In the genomic region with DNA sequence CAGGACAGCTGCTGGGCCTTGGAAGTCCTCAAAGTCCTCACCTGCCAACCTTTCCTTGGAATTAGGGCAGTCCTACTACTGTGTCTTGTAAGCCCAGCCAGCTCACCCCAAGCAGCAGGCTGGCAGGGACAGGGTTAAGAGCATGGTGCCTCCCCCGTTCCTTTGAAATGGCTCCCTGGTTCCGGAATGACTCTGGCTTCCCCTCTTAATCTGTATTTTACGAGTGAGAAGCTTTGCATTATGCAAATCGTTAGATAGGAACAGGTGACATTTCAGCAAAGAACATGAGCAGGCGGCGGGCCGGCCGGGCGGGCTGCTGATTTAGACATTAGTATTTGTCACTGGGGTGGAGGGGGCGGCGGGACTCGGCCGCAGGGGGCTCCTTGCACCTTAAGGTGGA, we compare ENCODE assay signal across 9 mouse cellular contexts.
DNase-seq lines count a peak whose midpoint lies in the region; ATAC-seq and TF ChIP-seq lines count a peak whose summit lies in the region.
"Had no signal": no experiment of that assay in that cellular context is flagged by ENCODE, and none has a peak within 500 bp of the region (broad histone marks: within the 10 kb centered on the region; RNA-seq: fewer than 3 reads in every experiment).

No protein-coding gene starts in this region.

- intact Hi-C loops in gastrocnemius, postnatal 14 days (cut with DNase I; ENCODE audit: low total_unique reads), result no loop called here

- no peak overlapping the region for H3K27ac ChIP-seq in heart, postnatal 0 days (ENCODE audit: low read depth)
- no peak overlapping the region for H3K27ac ChIP-seq in forebrain, embryonic 16.5 days (ENCODE audit: low read length)
- no peak overlapping the region for H3K27ac ChIP-seq in midbrain, embryonic 13.5 days
- H3K27ac ChIP-seq in kidney, adult 2 months (ENCODE audit: insufficient read depth, low read depth, low read length), result no peak overlapping the region

- WGBS in heart, postnatal 0 days, result 20% methylated on average over 13 of the region's 13 CpGs
- WGBS in forebrain, embryonic 16.5 days, result under 1% methylated on average over 13 of the region's 13 CpGs
- WGBS in midbrain, embryonic 13.5 days, result 1% methylated on average over 13 of the region's 13 CpGs
- WGBS in kidney, adult 2 months, result 17% methylated on average over 13 of the region's 13 CpGs

- ATAC-seq in heart, postnatal 0 days (ENCODE audit: insufficient read depth, low read depth), result no peak
- peak; percentile 68 for ATAC-seq in CD4-positive, CD25-positive, alpha-beta regulatory T cell, adult 4 months
- ATAC-seq in forebrain, embryonic 16.5 days, result 0 out of 2 replicates have a peak, but pooled peaks have one; percentile 49
- ATAC-seq in midbrain, embryonic 13.5 days, result 0 out of 2 replicates have a peak, but pooled peaks have one; percentile 24
- no peak for ATAC-seq in cerebellum, adult (ENCODE audit: insufficient number of reproducible peaks, low FRiP score, low TSS enrichment)
- ATAC-seq: Patski had no signal

- TF ChIP-seq CTCF in heart, postnatal 0 days (IDR thresholded peaks at IDR 0.05; ENCODE audit: low read depth), result no peak
- TF ChIP-seq CTCF in kidney, adult 2 months (conservative IDR thresholded peaks at IDR 0.05; ENCODE audit: insufficient read depth, insufficient read length, low read depth, low read length), result no peak

- peaks cover 35% of the 10 kb centered on the region for H3K27me3 ChIP-seq in heart, postnatal 0 days (ENCODE audit: control insufficient read depth, insufficient read depth, low read length)
- H3K27me3 ChIP-seq in forebrain, embryonic 16.5 days (replicated peaks; ENCODE audit: control insufficient read depth, insufficient read depth, low read length), result peaks cover 70% of the 10 kb centered on the region
- H3K27me3 ChIP-seq in midbrain, embryonic 13.5 days, result peaks cover 81% of the 10 kb centered on the region
- H3K27me3 ChIP-seq in kidney, adult 2 months (replicated peaks; ENCODE audit: control insufficient read depth, insufficient read depth, low read length), result no peaks in the 10 kb centered on the region

- H3K4me3 ChIP-seq in heart, postnatal 0 days (ENCODE audit: low read depth, low read length), result no peak overlapping the region
- H3K4me3 ChIP-seq in forebrain, embryonic 16.5 days (replicated peaks; ENCODE audit: low read length), result peak overlapping the region; percentile 24
- peak overlapping the region; percentile 7 for H3K4me3 ChIP-seq in midbrain, embryonic 13.5 days (replicated peaks)
- H3K4me3 ChIP-seq in kidney, adult 2 months (ENCODE audit: insufficient read depth, low read depth, low read length), result no peak overlapping the region

- 0 out of 2 replicates have a peak overlapping the region, but pooled peaks have one; percentile 19 for H3K4me2 ChIP-seq in heart, postnatal 0 days (ENCODE audit: low read depth, low read length)
- H3K4me2 ChIP-seq in forebrain, embryonic 16.5 days (ENCODE audit: low read length), result peak overlapping the region; percentile 39
- H3K4me2 ChIP-seq in midbrain, embryonic 13.5 days (replicated peaks), result peak overlapping the region; percentile 41

- no peak for TF ChIP-seq EP300 in heart, postnatal 0 days (IDR thresholded peaks at IDR 0.05; ENCODE audit: low read depth)

- no peaks in the 10 kb centered on the region for H3K9me3 ChIP-seq in heart, postnatal 0 days (replicated peaks; ENCODE audit: control insufficient read depth, low read length)
- no peaks in the 10 kb centered on the region for H3K9me3 ChIP-seq in forebrain, embryonic 16.5 days (ENCODE audit: control insufficient read depth, low read length)
- H3K9me3 ChIP-seq in midbrain, embryonic 13.5 days, result no peaks in the 10 kb centered on the region

- H3K9ac ChIP-seq in heart, postnatal 0 days (replicated peaks; ENCODE audit: low read depth, low read length), result no peak overlapping the region
- peak overlapping the region; percentile 12; the same call in 1 of the 2 replicates for H3K9ac ChIP-seq in forebrain, embryonic 16.5 days (replicated peaks; ENCODE audit: low read depth, low read length)
- H3K9ac ChIP-seq in midbrain, embryonic 13.5 days (replicated peaks), result peak overlapping the region; percentile 14; the same call in 1 of the 2 replicates

- peaks cover 5% of the 10 kb centered on the region for H3K4me1 ChIP-seq in heart, postnatal 0 days (ENCODE audit: control insufficient read depth, insufficient read depth)
- peaks cover 10% of the 10 kb centered on the region for H3K4me1 ChIP-seq in forebrain, embryonic 16.5 days (replicated peaks; ENCODE audit: control insufficient read depth, insufficient read depth, low read length)
- H3K4me1 ChIP-seq in midbrain, embryonic 13.5 days (replicated peaks), result peaks cover 22% of the 10 kb centered on the region
- H3K4me1 ChIP-seq in kidney, adult 2 months (ENCODE audit: control insufficient read depth, insufficient read depth, low read length), result no peaks in the 10 kb centered on the region

- H3K36me3 ChIP-seq in heart, postnatal 0 days (replicated peaks; ENCODE audit: control insufficient read depth, insufficient read depth, low read length), result no peaks in the 10 kb centered on the region
- no peaks in the 10 kb centered on the region for H3K36me3 ChIP-seq in forebrain, embryonic 16.5 days (ENCODE audit: control insufficient read depth, insufficient read depth)
- H3K36me3 ChIP-seq in midbrain, embryonic 13.5 days, result no peaks in the 10 kb centered on the region
- no peaks in the 10 kb centered on the region for H3K36me3 ChIP-seq in kidney, adult 2 months (ENCODE audit: control insufficient read depth, insufficient read depth, low read length)

- no peak for DNase-seq in heart, postnatal 0 days (ENCODE audit: low spot score)
- no peak for DNase-seq in heart, postnatal 4 days
- no peak for DNase-seq in gastrocnemius, postnatal 14 days
- DNase-seq in kidney, adult 2 months, result no peak

- no peak for TF ChIP-seq POLR2A in kidney, adult 2 months (IDR thresholded peaks at IDR 0.05; ENCODE audit: low read depth, low read length)

Comparison
In these comparisons a context has a peak if more than half of its experiments do, and no peak if none do; other contexts are left out.
1. ATAC-seq: peak in CD4-positive, CD25-positive, alpha-beta regulatory T cell, adult 4 months (single experiment), forebrain, embryonic 16.5 days (single experiment) and midbrain, embryonic 13.5 days (single experiment); none in heart, postnatal 0 days (single experiment) and cerebellum, adult (single experiment).
2. H3K4me3 ChIP-seq: peak in forebrain, embryonic 16.5 days (single experiment) and midbrain, embryonic 13.5 days (single experiment); none in heart, postnatal 0 days (single experiment) and kidney, adult 2 months (single experiment).
3. Peak in every context shown above with its lines, with median percentiles within 50 percentile points of each other: H3K4me2 ChIP-seq.